Comparison of ENCODE assay signal across 9 mouse cellular contexts in the genomic region with DNA sequence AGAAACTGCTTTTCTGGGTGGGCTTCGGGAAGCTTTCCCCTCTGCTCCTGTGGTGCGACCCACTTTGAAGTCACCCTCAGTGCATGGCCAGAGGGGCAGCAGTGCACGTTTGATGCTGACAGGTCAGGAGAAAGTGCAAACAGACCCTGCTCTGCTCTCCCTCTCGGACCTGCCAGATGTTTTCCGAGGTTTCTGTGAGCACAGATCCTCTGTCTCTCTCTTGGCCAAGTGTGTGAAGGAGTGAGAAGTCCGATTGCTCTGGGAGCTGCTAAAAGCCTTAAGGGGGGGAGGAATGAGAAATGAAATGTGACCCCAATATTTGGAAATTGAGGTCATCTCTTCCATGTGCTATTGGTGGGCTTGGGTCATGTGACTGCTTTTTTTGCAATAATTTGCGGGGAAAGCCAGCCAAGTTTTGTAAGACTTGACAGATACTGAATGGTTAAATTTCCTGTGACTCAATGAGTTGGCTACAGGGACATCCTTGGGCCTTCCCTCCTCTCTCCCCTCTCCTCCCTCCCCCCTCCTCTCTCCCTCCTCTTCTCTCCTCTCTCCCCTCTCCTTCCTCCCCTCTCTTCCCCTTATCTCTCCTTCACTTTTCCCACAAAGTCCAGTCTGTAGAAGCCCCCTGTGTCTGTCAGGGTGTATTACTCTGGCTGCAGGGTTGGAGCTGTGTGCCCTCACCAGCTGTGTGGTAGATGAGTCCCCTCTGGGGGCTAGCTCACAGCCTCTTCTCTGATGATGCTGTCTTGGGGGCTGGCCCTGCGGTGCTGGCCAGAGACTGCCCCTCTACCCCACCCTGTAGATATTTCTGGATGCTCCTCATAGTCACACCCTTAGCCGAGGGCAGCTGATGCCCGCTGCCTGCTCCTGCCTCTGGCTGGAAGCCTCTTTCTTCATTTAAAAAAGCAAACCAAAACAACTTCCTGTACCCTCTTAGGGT. TPM values are rescaled to one million over a fixed set of nuclear protein-coding genes. Genes with fewer than 3 reads are reported as not detected.
DNase-seq lines count a peak whose midpoint lies in the region; ATAC-seq and TF ChIP-seq lines count a peak whose summit lies in the region.
"Had no signal": no experiment of that assay in that cellular context is flagged by ENCODE, and none has a peak within 500 bp of the region (broad histone marks: within the 10 kb centered on the region; RNA-seq: fewer than 3 reads in every experiment).

No protein-coding gene starts in this region.

- no peak overlapping the region for H3K9ac ChIP-seq in midbrain, embryonic 15.5 days
- H3K9ac ChIP-seq in intestine, embryonic 16.5 days (ENCODE audit: low read depth, low read length), result peak overlapping the region; percentile 88
- H3K9ac ChIP-seq in lung, postnatal 0 days (replicated peaks; ENCODE audit: low read depth), result no peak overlapping the region
- H3K9ac ChIP-seq: liver, embryonic 14.5 days had no signal

- TF ChIP-seq CTCF in lung, postnatal 0 days (IDR thresholded peaks at IDR 0.05), result no peak; the same call in none of the 2 replicates

- intact Hi-C loops in left cerebral cortex, postnatal 10 days (cut with DNase I), result loop anchor here (10.0 kb wide), 1 partner anchor 334 kb away; no protein-coding TSS in a partner anchor

- 32% methylated on average over 10 of the region's 10 CpGs for WGBS in midbrain, embryonic 10.5 days
- 31% methylated on average over 10 of the region's 10 CpGs for WGBS in midbrain, embryonic 15.5 days
- 23% methylated on average over 10 of the region's 10 CpGs for WGBS in intestine, embryonic 16.5 days
- WGBS in lung, postnatal 0 days, result 14% methylated on average over 10 of the region's 10 CpGs

- H3K4me2 ChIP-seq in midbrain, embryonic 15.5 days, result no peak overlapping the region
- H3K4me2 ChIP-seq in intestine, embryonic 16.5 days (ENCODE audit: low read depth, low read length), result peak overlapping the region; percentile 87
- peak overlapping the region; percentile 92 for H3K4me2 ChIP-seq in lung, postnatal 0 days (replicated peaks; ENCODE audit: low read depth, low read length)

- no peaks in the 10 kb centered on the region for H3K36me3 ChIP-seq in midbrain, embryonic 10.5 days
- no peaks in the 10 kb centered on the region for H3K36me3 ChIP-seq in midbrain, embryonic 15.5 days (replicated peaks)
- no peaks in the 10 kb centered on the region for H3K36me3 ChIP-seq in intestine, embryonic 16.5 days (ENCODE audit: control insufficient read depth, insufficient read depth, low read length)
- H3K36me3 ChIP-seq in lung, postnatal 0 days (ENCODE audit: insufficient read depth, low read length), result no peaks in the 10 kb centered on the region

- H3K4me1 ChIP-seq in midbrain, embryonic 10.5 days, result peaks cover 58% of the 10 kb centered on the region
- peaks cover 28% of the 10 kb centered on the region for H3K4me1 ChIP-seq in midbrain, embryonic 15.5 days
- peaks cover 26% of the 10 kb centered on the region for H3K4me1 ChIP-seq in intestine, embryonic 16.5 days (ENCODE audit: control insufficient read depth, insufficient read depth, low read length)
- H3K4me1 ChIP-seq in lung, postnatal 0 days (ENCODE audit: insufficient read depth, low read depth, low read length), result peaks cover 4% of the 10 kb centered on the region; the same call in 1 of the 2 replicates

- H3K27ac ChIP-seq in midbrain, embryonic 10.5 days (replicated peaks), result no peak overlapping the region
- H3K27ac ChIP-seq in midbrain, embryonic 15.5 days, result no peak overlapping the region
- H3K27ac ChIP-seq in intestine, embryonic 16.5 days (ENCODE audit: low read length), result peak overlapping the region; percentile 77
- peak overlapping the region; percentile 80 for H3K27ac ChIP-seq in lung, postnatal 0 days (ENCODE audit: low read length)
- H3K27ac ChIP-seq: liver, embryonic 14.5 days had no signal

- no peak for ATAC-seq in midbrain, embryonic 15.5 days (replicated peaks)
- ATAC-seq in granulocyte monocyte progenitor cell, adult 5-6 weeks (replicated peaks; ENCODE audit: poor library complexity, severe bottlenecking), result peak; percentile 52
- ATAC-seq in intestine, embryonic 16.5 days, result no peak
- ATAC-seq in lung, postnatal 0 days, result peak; percentile 34
- ATAC-seq in monocyte, adult 5-6 weeks (replicated peaks; ENCODE audit: insufficient number of reproducible peaks, low FRiP score, low TSS enrichment, poor library complexity, severe bottlenecking), result no peak

- no peaks in the 10 kb centered on the region for H3K9me3 ChIP-seq in midbrain, embryonic 10.5 days (replicated peaks)
- H3K9me3 ChIP-seq in midbrain, embryonic 15.5 days, result no peaks in the 10 kb centered on the region
- H3K9me3 ChIP-seq in intestine, embryonic 16.5 days (ENCODE audit: control insufficient read depth, low read length), result no peaks in the 10 kb centered on the region
- H3K9me3 ChIP-seq in lung, postnatal 0 days (ENCODE audit: low read length), result no peaks in the 10 kb centered on the region

- TF ChIP-seq EP300 in lung, postnatal 0 days (IDR thresholded peaks at IDR 0.05), result peak; percentile 55

- DNase-seq in midbrain, embryonic 10.5 days (ENCODE audit: low spot score), result peak; percentile 23
- DNase-seq in lung, postnatal 0 days (ENCODE audit: low spot score), result peak; percentile 90
- no peak for DNase-seq in left cerebral cortex, postnatal 10 days (ENCODE audit: extremely low spot score in 1 of 2, low spot score in 2 of 2)
- DNase-seq in MN1 (ENCODE audit: low spot score), result no peak

- peak overlapping the region; percentile 75 for H3K4me3 ChIP-seq in midbrain, embryonic 10.5 days
- no peak overlapping the region for H3K4me3 ChIP-seq in midbrain, embryonic 15.5 days
- H3K4me3 ChIP-seq in intestine, embryonic 16.5 days (ENCODE audit: low read length), result peak overlapping the region; percentile 77
- H3K4me3 ChIP-seq in lung, postnatal 0 days (ENCODE audit: low read depth, low read length), result peak overlapping the region; percentile 70

- H3K27me3 ChIP-seq in midbrain, embryonic 10.5 days (ENCODE audit: low read depth, poor library complexity, severe bottlenecking), result peaks cover 46% of the 10 kb centered on the region
- H3K27me3 ChIP-seq in midbrain, embryonic 15.5 days (replicated peaks), result peaks cover 20% of the 10 kb centered on the region
- H3K27me3 ChIP-seq in intestine, embryonic 16.5 days (replicated peaks; ENCODE audit: control insufficient read depth, insufficient read depth, low read length), result peaks cover 9% of the 10 kb centered on the region; the same call in 1 of the 2 replicates
- peaks cover 4% of the 10 kb centered on the region; the same call in 1 of the 2 replicates for H3K27me3 ChIP-seq in lung, postnatal 0 days (replicated peaks; ENCODE audit: insufficient read depth, low read length)

RNA-seq across cellular contexts. Expression of gene Col5a1, which starts 2.6 kb away (rescaled TPM):
- polyA plus RNA-seq in midbrain, embryonic 10.5 days (2016; fragmentation: Nextera tagmentation; extraction: Ambion mirVana), result 16.2 and 19.8 TPM in 2 replicates
- polyA plus RNA-seq in midbrain, embryonic 15.5 days (2015; fragmentation: Nextera tagmentation; extraction: Ambion mirVana), result 8.7 and 9.5 TPM in 2 replicates
- not detected in 2 replicates for total RNA-seq in granulocyte monocyte progenitor cell, adult 5-6 weeks (2014; fragmentation: Nextera tagmentation)
- total RNA-seq in granulocyte monocyte progenitor cell, adult 5-6 weeks (2017), result not detected in 2 replicates
- polyA plus RNA-seq in intestine, embryonic 16.5 days (2015; fragmentation: Nextera tagmentation; extraction: Ambion mirVana), result 78.1 and 80.5 TPM in 2 replicates
- polyA plus RNA-seq in lung, postnatal 0 days (2015; fragmentation: Nextera tagmentation; extraction: Ambion mirVana), result 47.7 and 50.7 TPM in 2 replicates
- total RNA-seq in monocyte, adult 5-6 weeks (2017), result under 0.01 to 0.10 TPM in 2 of 3 replicates, not detected in the other
- 10 to 100 TPM; 10.4 to 13.1 TPM for total RNA-seq in left cerebral cortex, postnatal 10 days (2021)

Comparison
In these comparisons a context has a peak if more than half of its experiments do, and no peak if none do; other contexts are left out.
1. DNase-seq: peak in midbrain, embryonic 10.5 days (single experiment) and lung, postnatal 0 days (single experiment); none in left cerebral cortex, postnatal 10 days (0 of 2) and MN1 (single experiment).
2. H3K27ac ChIP-seq: peak in intestine, embryonic 16.5 days (single experiment) and lung, postnatal 0 days (single experiment); none in midbrain, embryonic 10.5 days (single experiment) and midbrain, embryonic 15.5 days (single experiment).
3. ATAC-seq: peak in granulocyte monocyte progenitor cell, adult 5-6 weeks (single experiment) and lung, postnatal 0 days (single experiment); none in midbrain, embryonic 15.5 days (single experiment), intestine, embryonic 16.5 days (single experiment) and monocyte, adult 5-6 weeks (single experiment).